Mouse (Mus musculus) heart, postnatal 4 days (tissue): ENCODE measurements at regions not wholly inside any gene's neighbourhood (a gene's known extent, or its start where the extent isn't known, plus 50 kb on each side); places are given as distances from the start of the nearest gene placed in this dataset.
A peak's percentile ranks its signal among the peaks of the same experiment; 100 is the strongest.

Experiments used
- DNase-seq: peaks from one replicate; pipeline ENCODE4 v3.0.0; 2021

DNA sequence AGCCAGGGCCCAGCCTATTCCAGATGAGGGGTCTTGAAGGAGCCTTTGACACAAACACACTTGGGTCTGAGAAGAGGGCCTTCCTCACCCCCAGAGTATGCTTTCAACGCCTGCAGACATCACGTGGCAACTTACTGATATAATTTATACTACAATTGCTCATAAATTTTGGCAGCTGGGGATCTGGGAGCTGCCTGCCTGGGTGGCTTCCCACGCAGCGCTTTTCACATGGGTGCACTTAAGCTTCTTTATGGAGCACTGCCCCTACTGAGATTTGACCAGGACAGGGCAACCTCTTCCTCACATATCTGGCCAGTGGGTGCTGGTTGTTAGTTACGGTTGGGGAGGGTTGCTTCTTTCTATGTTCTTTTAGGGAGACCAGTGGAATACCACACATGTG is 61.6 kb downstream of the Spesp1 start:
- DNase-seq: no peak

DNA sequence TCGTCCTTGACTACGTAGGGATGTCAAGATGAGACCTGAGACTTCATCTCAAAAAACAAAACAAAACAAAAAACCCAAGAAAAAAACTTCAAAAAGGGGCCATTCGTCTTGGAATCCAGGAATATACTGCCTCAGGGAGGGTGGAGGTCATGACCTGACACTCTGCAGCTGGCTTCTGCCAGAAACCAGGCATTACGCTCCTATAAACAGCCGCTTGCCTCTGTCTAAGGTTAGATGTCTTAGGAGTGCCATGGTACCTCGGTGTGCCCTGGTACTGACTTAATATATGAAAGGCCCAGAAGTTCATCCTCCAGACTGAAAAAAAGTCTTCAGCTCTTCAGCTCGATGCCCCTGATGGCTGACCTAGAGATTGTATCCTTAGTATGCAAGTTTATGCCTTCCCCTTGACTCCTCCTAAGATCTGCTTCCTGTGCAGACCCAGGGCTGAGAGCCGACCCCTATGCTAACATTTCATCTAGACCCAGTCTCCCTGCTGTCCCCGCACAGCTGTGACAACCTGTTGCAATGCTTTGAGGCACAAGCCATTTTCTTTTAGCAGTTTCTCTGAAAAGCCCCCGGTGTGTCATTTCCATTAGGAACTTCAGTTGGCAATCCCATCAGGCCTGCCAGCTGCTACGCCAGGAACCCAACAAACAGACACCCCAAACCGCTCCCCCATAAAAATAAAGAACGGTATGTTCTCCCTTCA is 66.7 kb downstream of the Spesp1 start:
- DNase-seq: no peak

DNA sequence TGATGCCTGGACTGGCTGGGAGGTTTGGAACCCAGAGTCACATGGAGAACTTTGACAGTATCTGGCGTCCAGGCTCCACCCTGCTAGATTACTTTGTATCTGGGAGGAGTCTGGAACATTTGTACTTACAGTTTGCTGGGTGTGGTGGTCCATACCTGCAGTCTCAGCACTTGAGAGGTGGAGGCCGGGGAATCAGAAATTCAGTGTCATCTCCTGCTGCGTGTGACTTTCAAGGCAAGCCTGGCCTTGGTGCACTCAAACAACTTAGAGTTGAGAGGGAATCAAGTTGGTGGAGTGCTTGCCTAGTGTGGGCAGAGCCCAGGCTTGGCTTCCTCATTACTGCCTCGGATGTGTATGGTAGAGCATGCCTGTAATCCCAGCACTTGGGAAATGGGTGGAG is 67.5 kb downstream of the Spesp1 start:
- DNase-seq: no peak

DNA sequence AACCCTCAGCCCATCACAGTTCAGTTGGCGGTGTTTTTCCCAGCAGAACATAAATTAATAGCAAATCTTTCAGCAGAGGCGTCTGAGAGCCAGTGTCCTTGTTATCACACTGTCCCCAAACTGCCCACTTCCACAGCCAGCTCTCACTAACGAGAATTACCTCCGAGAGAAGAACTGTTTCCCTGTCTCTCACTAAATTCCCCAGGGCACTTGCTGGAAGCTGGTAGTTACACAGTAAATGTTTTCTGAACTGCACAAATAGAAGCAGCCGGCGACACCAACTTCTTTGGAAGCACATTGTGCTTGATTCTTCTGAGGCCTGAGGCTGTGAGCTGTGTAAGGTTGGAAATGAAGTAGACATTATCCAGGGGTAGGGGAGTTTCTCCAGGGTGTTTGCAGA is 69.4 kb downstream of the Spesp1 start:
- DNase-seq: no peak

DNA sequence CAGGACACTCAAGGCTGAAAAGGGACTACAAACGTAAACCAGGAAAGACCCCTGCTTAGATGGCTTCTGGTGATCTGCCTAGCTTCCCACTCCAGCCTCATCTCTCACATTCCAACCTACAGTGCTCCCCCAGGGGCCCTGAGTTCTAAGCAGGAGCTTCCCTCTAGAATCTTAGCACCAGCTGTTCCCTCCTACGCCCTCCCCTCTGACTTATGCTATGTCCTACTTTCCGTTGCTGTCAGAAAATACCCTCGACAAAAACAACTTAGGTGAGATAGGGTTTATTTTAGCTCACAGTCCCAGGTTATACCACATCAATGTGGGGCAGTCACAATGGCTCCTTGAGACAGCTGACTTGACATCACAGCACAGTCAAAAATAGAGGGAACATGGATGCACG is 71.2 kb downstream of the Spesp1 start:
- DNase-seq: no peak

- DNase-seq: peak; percentile 27
Observed at GRCm38 (mm10) chr9:62208436-62208835, 73.6 kb downstream of the Spesp1 start.

DNA sequence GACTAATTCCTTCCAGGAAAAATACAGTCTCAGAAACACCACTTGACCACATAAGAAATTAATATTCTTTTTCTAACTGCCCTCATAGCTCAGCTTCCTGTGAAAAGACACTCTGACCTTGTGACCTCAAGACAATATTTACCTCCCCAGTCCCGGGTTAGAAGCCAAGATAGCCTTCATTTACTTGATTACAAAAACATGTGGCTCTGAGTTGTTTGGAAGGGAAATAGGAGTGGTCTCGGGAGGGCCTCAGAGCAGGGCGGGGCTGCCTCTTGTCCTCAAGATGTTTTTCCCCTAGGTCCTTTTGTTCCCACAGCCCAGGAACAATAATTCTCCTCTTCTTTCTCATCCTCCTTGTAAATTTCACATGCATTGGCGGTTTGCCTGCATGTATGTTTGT is 76.7 kb downstream of the Spesp1 start:
- no peak for DNase-seq

- no peak for DNase-seq
Observed at GRCm38 (mm10) chr9:62203556-62203955, 78.5 kb downstream of the Spesp1 start.

DNA sequence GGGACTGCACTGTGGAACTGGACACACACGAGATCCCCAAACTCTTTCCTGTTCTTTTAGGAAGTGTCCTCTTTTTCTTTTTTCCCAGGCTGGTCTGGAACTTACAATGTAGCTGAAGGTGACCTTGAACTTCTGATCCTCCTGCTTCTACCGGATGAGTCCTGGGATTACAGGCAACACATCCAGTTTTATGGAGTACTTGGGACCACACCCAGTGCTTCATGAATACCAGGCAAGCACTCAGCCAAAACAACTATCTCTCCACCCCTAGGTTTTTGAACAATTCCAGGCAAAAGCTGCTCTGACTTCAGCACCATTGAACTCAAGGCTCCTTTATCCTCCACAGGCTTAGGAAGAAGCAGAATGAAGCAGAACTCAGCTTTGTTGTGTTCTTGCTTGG is 79.7 kb downstream of the Spesp1 start:
- no peak for DNase-seq

DNA sequence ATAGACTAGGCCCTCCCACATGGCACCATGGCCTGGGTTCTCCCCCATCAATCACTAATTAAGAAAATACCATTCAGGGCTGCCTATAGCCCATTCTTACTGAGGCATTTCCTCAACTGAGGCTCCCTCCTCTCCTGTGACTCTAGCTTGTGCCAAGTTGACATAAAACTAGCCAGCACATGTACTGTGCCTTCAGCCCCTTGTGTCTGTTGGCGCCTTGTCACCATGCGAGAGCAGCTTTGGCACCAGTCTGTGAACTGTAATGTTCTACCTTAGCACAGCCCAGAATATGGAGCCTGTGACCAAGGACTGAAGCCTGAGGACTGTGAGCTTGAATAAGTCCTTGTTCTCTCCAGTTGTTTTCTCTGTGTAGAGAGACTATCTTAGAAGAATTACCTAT is 75.0 kb upstream of the Glce start:
- no peak for DNase-seq

- DNase-seq: no peak
Observed at GRCm38 (mm10) chr9:62192424-62192892, 70.0 kb upstream of the Glce start.

DNA sequence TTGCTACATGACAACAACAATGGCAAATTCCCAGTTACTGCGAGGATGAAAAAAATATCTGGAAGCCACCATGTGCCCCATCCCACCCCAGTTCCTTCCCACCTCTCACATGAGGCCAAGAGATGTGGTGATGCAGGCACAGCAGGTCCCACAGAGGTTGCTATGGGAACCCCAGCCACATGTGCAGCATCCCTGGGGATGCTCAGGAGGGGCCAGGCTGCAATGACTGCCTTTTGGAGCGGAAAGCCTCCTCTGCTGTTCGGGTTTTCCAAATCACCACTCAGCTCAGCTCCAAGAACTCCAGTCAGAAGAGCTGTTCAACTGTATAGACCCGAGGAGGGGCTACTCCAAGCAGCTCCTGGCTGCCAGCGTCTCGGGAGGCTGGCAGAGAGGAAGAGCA is 68.0 kb upstream of the Glce start:
- DNase-seq: no peak

DNA sequence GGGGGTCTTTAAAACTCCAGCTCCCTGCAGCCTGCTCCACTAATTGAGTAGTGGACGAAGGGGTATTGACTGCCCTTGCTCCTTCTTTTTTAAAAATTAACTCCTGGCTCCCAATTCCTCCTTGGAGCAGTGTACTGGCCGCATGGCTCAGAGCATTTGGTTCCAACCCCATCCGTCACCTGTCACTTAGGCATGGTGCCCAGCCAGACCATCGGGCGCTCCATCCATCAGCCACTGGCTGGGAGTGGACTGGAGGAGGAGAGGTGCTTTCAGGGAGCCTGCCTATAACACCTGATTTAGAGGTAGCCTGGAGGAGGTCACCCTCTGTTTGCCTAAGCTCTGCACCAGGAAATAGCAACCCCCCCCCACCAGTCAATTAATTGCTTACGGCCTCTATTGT is 66.4 kb upstream of the Glce start:
- DNase-seq: no peak

DNA sequence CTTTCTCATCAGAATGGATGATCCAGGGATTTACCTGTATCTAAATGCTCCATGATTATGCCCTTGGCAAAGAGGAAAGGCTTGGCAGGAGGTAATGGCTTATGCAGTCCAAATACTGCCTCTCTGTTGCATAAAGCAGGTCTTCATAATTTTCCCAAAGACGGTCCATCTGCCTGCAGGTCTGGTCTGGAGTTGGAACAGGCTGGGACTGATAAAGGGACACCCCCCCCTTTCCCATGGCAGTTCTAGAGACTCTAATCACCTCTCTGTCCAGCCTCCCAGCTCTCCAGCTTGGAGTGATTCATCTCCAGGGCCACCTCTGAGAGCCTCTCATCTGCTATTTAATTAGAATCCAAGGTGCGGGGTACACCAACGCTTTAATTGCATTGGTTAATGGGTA is 65.9 kb upstream of the Glce start:
- DNase-seq: no peak

DNA sequence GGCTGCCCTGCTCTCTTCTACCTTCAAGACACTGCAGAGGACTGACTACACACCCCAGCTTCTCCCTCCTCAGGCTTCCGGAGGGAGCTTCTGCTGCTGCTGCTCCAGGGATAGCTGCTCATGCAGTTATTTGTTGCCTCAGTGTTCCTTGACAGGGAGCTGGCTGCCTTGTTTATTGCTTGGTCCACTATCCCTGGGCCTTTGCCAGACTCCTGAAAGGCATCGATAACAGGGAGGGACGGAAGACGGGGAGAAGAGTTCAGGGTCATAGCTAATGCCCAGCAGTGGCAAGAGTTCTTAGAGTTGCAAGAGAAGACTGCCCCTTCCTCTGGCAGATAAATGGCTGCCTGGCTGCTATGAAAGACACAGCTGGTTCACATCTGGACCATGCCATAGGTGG is 64.4 kb upstream of the Glce start:
- no peak for DNase-seq

GRCm38 (mm10) chr9:62185516-62186280 is 63.2 kb upstream of the Glce start:
- DNase-seq: no peak

DNA sequence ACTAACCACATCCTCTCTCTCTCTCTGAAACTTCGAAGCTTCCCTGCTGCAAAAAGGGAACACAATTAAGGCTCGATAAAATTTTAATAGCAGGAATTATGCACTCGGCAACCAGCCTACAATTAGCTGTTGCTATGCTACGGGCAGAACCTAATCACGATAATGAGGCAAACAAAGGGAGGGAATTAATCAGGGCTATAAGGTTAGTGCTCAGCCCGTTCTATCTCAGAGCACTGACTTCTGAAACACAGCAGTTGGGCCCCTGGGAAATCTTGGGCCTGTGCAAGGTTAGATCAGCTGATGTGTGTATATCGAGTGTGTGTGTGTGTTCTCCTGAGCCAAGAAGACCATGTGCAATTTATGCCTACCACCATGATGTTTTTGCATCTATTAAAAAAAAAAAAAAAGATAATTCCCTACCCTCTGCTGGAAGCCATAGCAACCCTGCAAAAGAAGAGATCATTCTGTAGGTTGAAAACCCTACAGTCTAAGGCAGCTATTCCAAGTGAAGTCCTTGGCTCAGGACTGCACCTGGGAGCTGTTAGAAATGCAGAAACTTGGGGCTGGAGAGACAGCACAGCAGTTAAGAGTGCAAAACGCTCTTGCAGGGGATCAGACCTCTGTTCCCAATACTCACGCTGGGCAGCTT is 58.9 kb upstream of the Glce start:
- DNase-seq: no peak

- DNase-seq: no peak
Observed at GRCm38 (mm10) chr9:62180456-62181181, 58.2 kb upstream of the Glce start.

- no peak for DNase-seq
Observed at GRCm38 (mm10) chr9:62174651-62175050, 52.2 kb upstream of the Glce start.
